Mouse (Mus musculus) inflammation-experienced regulatory T-cells, adult 6 months (primary cell): ENCODE data around the gene Rsbn1l. TPM values are rescaled to one million over a fixed set of nuclear protein-coding genes. Genes with fewer than 3 reads are reported as not detected.
"Not testable (repeated sequence)": the region's sequence is repeated elsewhere in the genome, so short reads cannot be mapped to it uniquely, and the experiment has no call there.

Experiments used
- ATAC-seq: one replicate; pipeline ENCODE4 v1.8.0; 2017
- polyA plus RNA-seq, 3 experiments: library from polyadenylated mRNA; unstranded; fragments of 100-300 nt; shearing (Covaris generic); gene quantifications; one replicate each; pipeline ENCODE4 v1.2.1; 2017

Gene Rsbn1l
- polyA plus RNA-seq, 3 experiments from 2014 or later, result 35.5 to 42.0 (median 37.5) TPM

GRCm38 (mm10) chr5:20950093-20950492 lies 6.1 kb downstream of the Rsbn1l start:
- no peak for ATAC-seq

GRCm38 (mm10) chr5:20946906-20947305 lies 9.3 kb downstream of the Rsbn1l start:
- no peak for ATAC-seq

- ATAC-seq, result peak; percentile 77
Measured at GRCm38 (mm10) chr5:20944961-20945748, 11.0 kb downstream of the Rsbn1l start.

GRCm38 (mm10) chr5:20943791-20944190 lies 12.4 kb downstream of the Rsbn1l start:
- ATAC-seq, result not testable (repeated sequence)

GRCm38 (mm10) chr5:20942523-20942922 lies 13.7 kb downstream of the Rsbn1l start:
- no peak for ATAC-seq

- ATAC-seq, result peak; percentile 64
Measured at GRCm38 (mm10) chr5:20941205-20941604, 15.0 kb downstream of the Rsbn1l start.

GRCm38 (mm10) chr5:20940696-20941095 lies 15.5 kb downstream of the Rsbn1l start:
- no peak for ATAC-seq

GRCm38 (mm10) chr5:20940040-20940571 lies 16.1 kb downstream of the Rsbn1l start:
- no peak for ATAC-seq

- peak; percentile 8 for ATAC-seq
Measured at GRCm38 (mm10) chr5:20938523-20938922, 17.7 kb downstream of the Rsbn1l start.

- ATAC-seq, result no peak
Measured at GRCm38 (mm10) chr5:20935934-20936333, 20.3 kb downstream of the Rsbn1l start.

- ATAC-seq, result no peak
Measured at GRCm38 (mm10) chr5:20932585-20932984, 23.6 kb downstream of the Rsbn1l start.

- no peak for ATAC-seq
Measured at GRCm38 (mm10) chr5:20931300-20931699, 24.9 kb downstream of the Rsbn1l start.

- no peak for ATAC-seq
Measured at GRCm38 (mm10) chr5:20930430-20930829, 25.8 kb downstream of the Rsbn1l start.

- ATAC-seq, result no peak
Measured at GRCm38 (mm10) chr5:20929669-20930151, 26.5 kb downstream of the Rsbn1l start.

GRCm38 (mm10) chr5:20925451-20925850 lies 30.7 kb downstream of the Rsbn1l start:
- ATAC-seq, result no peak

- no peak for ATAC-seq
Measured at GRCm38 (mm10) chr5:20924608-20925007, 31.6 kb downstream of the Rsbn1l start.

GRCm38 (mm10) chr5:20919566-20919965 lies 36.6 kb downstream of the Rsbn1l start:
- ATAC-seq, result no peak

- ATAC-seq, result no peak
Measured at GRCm38 (mm10) chr5:20918967-20919366, 37.2 kb downstream of the Rsbn1l start.

- ATAC-seq, result peak; percentile 82
Measured at GRCm38 (mm10) chr5:20913372-20914275, 42.6 kb downstream of the Rsbn1l start.

- no peak for ATAC-seq
Measured at GRCm38 (mm10) chr5:20911741-20912140, 44.5 kb downstream of the Rsbn1l start.

GRCm38 (mm10) chr5:20906191-20906590 lies 50.0 kb downstream of the Rsbn1l start:
- no peak for ATAC-seq

GRCm38 (mm10) chr5:20905437-20905836 lies 50.8 kb downstream of the Rsbn1l start:
- ATAC-seq, result no peak

- ATAC-seq, result no peak
Measured at GRCm38 (mm10) chr5:20904647-20905046, 51.6 kb downstream of the Rsbn1l start.
